Mouse (Mus musculus): ENCODE measurements at regions not wholly inside any gene's neighbourhood (a gene's known extent, or its start where the extent isn't known, plus 50 kb on each side); places are given as distances from the start of the nearest gene placed in this dataset.

DNA sequence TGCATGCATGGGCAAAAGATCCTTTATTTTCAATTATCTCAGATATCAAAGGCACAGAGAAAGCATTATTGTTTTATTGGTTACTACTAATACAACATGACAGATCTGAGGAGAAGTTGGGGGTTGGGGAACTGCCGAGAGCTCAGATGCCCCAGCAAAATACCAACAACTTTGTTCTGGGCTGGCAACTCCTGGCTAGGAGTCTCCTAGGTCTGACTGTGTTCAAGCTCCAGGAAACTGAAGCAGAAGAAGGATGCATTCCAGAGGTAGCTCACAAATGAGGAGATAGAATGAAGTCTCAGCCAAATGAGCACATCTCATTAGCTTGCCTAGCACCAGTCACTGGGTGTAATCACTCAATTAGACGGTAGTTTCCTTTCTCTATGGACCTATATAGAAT is 192.9 kb downstream of the Gm10283 start:
- no peak overlapping the region for H3K4me2 ChIP-seq (replicated peaks; ENCODE audit: low read depth)
- WGBS = 64% methylated on average over 2 of the region's 2 CpGs
- no peaks in the 10 kb centered on the region for H3K4me1 ChIP-seq (replicated peaks; ENCODE audit: control insufficient read depth, insufficient read depth)
- DNase-seq (ENCODE audit: low spot score) (no peak), ATAC-seq (ENCODE audit: low FRiP score, low TSS enrichment) (no peak)
- no peaks in the 10 kb centered on the region for H3K27me3 ChIP-seq (ENCODE audit: control insufficient read depth, insufficient read depth, low read length)
- no peak overlapping the region for H3K4me3 ChIP-seq (ENCODE audit: low read depth, low read length)
- TF ChIP-seq EP300 (optimal IDR thresholded peaks at IDR 0.05) (no peak), CTCF (IDR thresholded peaks at IDR 0.05; ENCODE audit: low read depth) (no peak)
- no peaks in the 10 kb centered on the region for H3K9me3 ChIP-seq (ENCODE audit: control insufficient read depth, low read length)
- no peak overlapping the region for H3K27ac ChIP-seq (replicated peaks)
- no peaks in the 10 kb centered on the region for H3K36me3 ChIP-seq (ENCODE audit: control insufficient read depth, insufficient read depth, low read length)
- H3K9ac ChIP-seq (ENCODE audit: low read length) = no peak overlapping the region

DNA sequence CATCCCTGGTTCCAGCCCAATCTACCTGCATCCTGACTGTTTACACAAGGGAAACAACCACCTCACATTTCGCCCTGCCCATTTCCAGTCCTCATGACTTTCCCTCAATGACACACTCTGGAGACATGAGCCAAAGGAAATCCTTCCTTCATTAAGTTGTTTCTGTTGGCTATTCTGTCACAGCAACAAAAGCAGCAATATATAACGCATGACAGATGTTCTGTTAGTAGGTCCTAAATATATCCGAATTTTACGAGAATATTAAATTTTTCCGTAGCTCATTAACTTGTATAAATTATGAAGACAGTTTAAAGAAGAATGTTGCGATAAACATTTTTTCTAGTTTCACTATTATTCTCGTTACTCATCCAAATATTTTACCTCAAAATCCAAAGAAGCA is 201.7 kb downstream of the Gm10283 start:
- no peaks in the 10 kb centered on the region for H3K36me3 ChIP-seq (ENCODE audit: control insufficient read depth, insufficient read depth, low read length)
- 68% methylated on average over 7 of the region's 7 CpGs for WGBS
- DNase-seq (ENCODE audit: low spot score) (no peak), ATAC-seq (ENCODE audit: low FRiP score, low TSS enrichment) (no peak)
- TF ChIP-seq EP300 (optimal IDR thresholded peaks at IDR 0.05) (no peak), CTCF (IDR thresholded peaks at IDR 0.05; ENCODE audit: low read depth) (no peak)
- H3K27me3 ChIP-seq (ENCODE audit: control insufficient read depth, insufficient read depth, low read length) = no peaks in the 10 kb centered on the region
- no peak overlapping the region for H3K9ac ChIP-seq (ENCODE audit: low read length)
- no peak overlapping the region for H3K4me3 ChIP-seq (ENCODE audit: low read depth, low read length)
- no peaks in the 10 kb centered on the region for H3K4me1 ChIP-seq (replicated peaks; ENCODE audit: control insufficient read depth, insufficient read depth)
- no peak overlapping the region for H3K27ac ChIP-seq (replicated peaks)
- H3K9me3 ChIP-seq (ENCODE audit: control insufficient read depth, low read length) = no peaks in the 10 kb centered on the region
- H3K4me2 ChIP-seq (replicated peaks; ENCODE audit: low read depth) = no peak overlapping the region

DNA sequence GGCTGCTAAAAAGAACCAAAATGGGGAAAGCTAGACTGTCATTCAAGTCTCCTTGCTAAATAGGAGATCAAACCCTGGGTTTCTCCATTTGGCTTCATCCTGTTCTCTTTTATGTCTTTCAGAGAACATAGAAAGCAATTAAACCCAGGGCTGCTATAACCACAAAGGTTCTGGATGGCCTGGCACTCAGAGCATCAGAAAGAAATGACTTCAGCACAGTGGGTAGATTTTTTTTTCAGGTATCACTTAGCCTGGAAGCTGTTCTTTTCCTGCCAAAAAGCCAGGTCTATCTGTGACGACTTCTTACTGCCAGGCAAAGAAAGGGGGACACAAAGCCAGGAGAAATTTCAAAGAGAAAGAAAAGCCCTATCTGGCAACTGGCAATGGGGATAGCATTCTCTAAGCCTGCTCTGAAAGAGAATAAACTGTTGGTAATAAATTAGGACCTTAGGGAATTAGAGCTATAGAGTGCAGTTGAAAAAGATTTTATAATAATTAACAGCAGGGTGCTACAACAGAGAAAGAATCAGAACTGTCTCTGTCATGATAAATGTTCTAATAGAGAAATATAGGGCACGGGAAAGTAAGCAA is 225.7 kb downstream of the Gm10283 start:
- Histone ChIP-seq H3K4me3 (ENCODE audit: low read depth, low read length) (no peak overlapping the region), H3K4me2 (replicated peaks; ENCODE audit: low read depth) (no peak overlapping the region), H3K9me3 (ENCODE audit: control insufficient read depth, low read length) (no peaks in the 10 kb centered on the region), H3K36me3 (ENCODE audit: control insufficient read depth, insufficient read depth, low read length) (no peaks in the 10 kb centered on the region), H3K27ac (replicated peaks) (no peak overlapping the region), H3K4me1 (replicated peaks; ENCODE audit: control insufficient read depth, insufficient read depth) (no peaks in the 10 kb centered on the region), H3K9ac (ENCODE audit: low read length) (no peak overlapping the region), H3K27me3 (ENCODE audit: control insufficient read depth, insufficient read depth, low read length) (no peaks in the 10 kb centered on the region)
- ATAC-seq (ENCODE audit: low FRiP score, low TSS enrichment) = no peak
- TF ChIP-seq EP300 (optimal IDR thresholded peaks at IDR 0.05) = no peak
- no peak for DNase-seq (ENCODE audit: low spot score)
- 21% methylated on average over 2 of the region's 2 CpGs for WGBS

DNA sequence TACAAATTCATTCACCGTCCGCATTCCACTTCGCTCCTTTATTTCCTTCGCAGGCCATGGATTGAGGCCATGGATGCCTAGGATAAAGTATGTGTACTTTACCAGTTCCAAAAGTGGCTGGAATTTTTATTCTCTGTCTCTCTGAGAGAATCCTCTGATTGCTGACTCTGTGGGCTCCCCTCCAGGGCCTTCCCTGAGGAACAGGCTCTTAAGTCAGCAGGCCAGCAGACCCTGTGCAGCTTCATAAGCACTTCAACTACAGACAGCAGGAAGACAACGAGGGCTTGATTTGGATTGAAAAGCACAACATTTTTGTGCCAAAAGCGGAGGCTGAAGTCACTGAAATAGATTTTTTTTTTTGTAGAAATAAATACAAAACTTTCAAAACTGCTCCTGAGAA is 252.7 kb downstream of the Gm10283 start:
- no peak for DNase-seq (ENCODE audit: low spot score)
- ATAC-seq (ENCODE audit: low FRiP score, low TSS enrichment) = no peak
- H3K36me3 ChIP-seq (ENCODE audit: control insufficient read depth, insufficient read depth, low read length) = no peaks in the 10 kb centered on the region
- 72% methylated on average over 6 of the region's 6 CpGs for WGBS
- TF ChIP-seq EP300 (optimal IDR thresholded peaks at IDR 0.05) = no peak
- TF ChIP-seq CTCF (IDR thresholded peaks at IDR 0.05; ENCODE audit: low read depth) = no peak
- H3K9ac ChIP-seq (ENCODE audit: low read length) = no peak overlapping the region
- no peaks in the 10 kb centered on the region for H3K27me3 ChIP-seq (ENCODE audit: control insufficient read depth, insufficient read depth, low read length)
- no peak overlapping the region for H3K27ac ChIP-seq (replicated peaks)
- H3K4me2 ChIP-seq (replicated peaks; ENCODE audit: low read depth) = no peak overlapping the region
- H3K9me3 ChIP-seq (ENCODE audit: control insufficient read depth, low read length) = no peaks in the 10 kb centered on the region
- H3K4me1 ChIP-seq (replicated peaks; ENCODE audit: control insufficient read depth, insufficient read depth) = no peaks in the 10 kb centered on the region
- no peak overlapping the region for H3K4me3 ChIP-seq (ENCODE audit: low read depth, low read length)

DNA sequence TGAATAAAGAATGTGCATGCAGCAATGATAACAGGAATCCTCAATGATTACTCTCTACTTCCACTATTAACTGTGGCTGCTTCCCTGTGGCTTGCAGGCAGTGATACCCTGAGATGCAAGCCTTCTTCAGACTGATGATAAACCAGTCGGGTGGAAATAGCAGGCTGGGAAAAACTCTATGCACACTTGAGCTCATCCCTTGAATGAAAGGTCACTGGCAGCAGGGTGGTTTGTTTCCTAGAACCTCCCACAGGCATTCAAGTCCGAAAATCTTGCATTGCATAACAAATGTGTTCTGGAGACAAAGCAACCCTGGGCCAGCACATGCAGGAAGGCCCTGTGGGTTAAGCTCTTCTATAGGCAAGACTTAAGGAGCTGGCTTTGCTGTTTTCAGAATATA is 253.3 kb downstream of the Gm10283 start:
- Histone ChIP-seq H3K4me2 (replicated peaks; ENCODE audit: low read depth) (no peak overlapping the region), H3K9me3 (ENCODE audit: control insufficient read depth, low read length) (no peaks in the 10 kb centered on the region), H3K9ac (ENCODE audit: low read length) (no peak overlapping the region), H3K27ac (replicated peaks) (no peak overlapping the region), H3K4me3 (ENCODE audit: low read depth, low read length) (no peak overlapping the region), H3K4me1 (replicated peaks; ENCODE audit: control insufficient read depth, insufficient read depth) (no peaks in the 10 kb centered on the region), H3K27me3 (ENCODE audit: control insufficient read depth, insufficient read depth, low read length) (no peaks in the 10 kb centered on the region), H3K36me3 (ENCODE audit: control insufficient read depth, insufficient read depth, low read length) (no peaks in the 10 kb centered on the region)
- 39% methylated on average over 2 of the region's 2 CpGs for WGBS
- DNase-seq (ENCODE audit: low spot score) = no peak
- ATAC-seq (ENCODE audit: low FRiP score, low TSS enrichment) = no peak
- no peak for TF ChIP-seq EP300 (optimal IDR thresholded peaks at IDR 0.05)

DNA sequence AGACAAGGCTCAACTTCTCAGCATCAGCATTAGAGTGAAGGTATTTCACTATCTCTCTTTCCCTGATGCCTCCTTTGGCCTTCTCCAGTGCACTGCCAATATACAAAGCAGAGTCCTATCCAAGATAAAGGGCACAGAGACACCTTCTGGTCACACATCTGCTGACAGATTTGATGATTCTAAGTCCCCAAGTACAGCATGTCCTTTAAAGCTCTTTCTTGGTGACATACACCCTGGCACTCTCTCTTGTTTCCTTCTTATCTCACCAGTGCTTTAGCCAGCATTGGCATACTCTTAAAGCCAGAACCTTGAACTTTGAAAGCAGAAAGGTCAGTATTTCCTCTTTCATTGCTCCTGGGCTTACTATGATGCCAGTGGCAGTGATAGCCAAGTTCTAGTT is 255.4 kb downstream of the Gm10283 start:
- Histone ChIP-seq H3K27me3 (ENCODE audit: control insufficient read depth, insufficient read depth, low read length) (no peaks in the 10 kb centered on the region), H3K4me2 (replicated peaks; ENCODE audit: low read depth) (no peak overlapping the region), H3K4me1 (replicated peaks; ENCODE audit: control insufficient read depth, insufficient read depth) (no peaks in the 10 kb centered on the region), H3K9ac (ENCODE audit: low read length) (no peak overlapping the region), H3K9me3 (ENCODE audit: control insufficient read depth, low read length) (no peaks in the 10 kb centered on the region), H3K4me3 (ENCODE audit: low read depth, low read length) (no peak overlapping the region), H3K27ac (replicated peaks) (no peak overlapping the region), H3K36me3 (ENCODE audit: control insufficient read depth, insufficient read depth, low read length) (no peaks in the 10 kb centered on the region)
- ATAC-seq (ENCODE audit: low FRiP score, low TSS enrichment) (no peak), DNase-seq (ENCODE audit: low spot score) (no peak)
- TF ChIP-seq CTCF (IDR thresholded peaks at IDR 0.05; ENCODE audit: low read depth) (no peak), EP300 (optimal IDR thresholded peaks at IDR 0.05) (no peak)

Measured in stomach, postnatal 0 days (tissue).